Mouse (Mus musculus) E14TG2a.4 (cell line): ENCODE data around the gene 1110051M20Rik.

Experiments
- CTCF ChIP-seq: conservative IDR thresholded peaks from 2 replicates; pipeline ENCODE4 v1.5.1; 2014; ENCODE audit warnings: low read length
- NANOG ChIP-seq: IDR thresholded peaks from 2 replicates; pipeline ENCODE4 v1.6.1; 2014; ENCODE audit warnings: borderline replicate concordance, low read length, mixed read lengths

GRCm38 (mm10) chr2:91399727-91400126, 44.8 kb downstream of the 1110051M20Rik start:
- TF ChIP-seq NANOG (no peak), CTCF (no peak)
